Mouse (Mus musculus): ENCODE measurements at regions not wholly inside any gene's neighbourhood (a gene's known extent, or its start where the extent isn't known, plus 50 kb on each side); places are given as distances from the start of the nearest gene placed in this dataset.

- Histone ChIP-seq H3K27me3 (ENCODE audit: control insufficient read depth, insufficient read depth, low read length, poor library complexity, severe bottlenecking) (no peaks in the 10 kb centered on the region), H3K36me3 (ENCODE audit: control insufficient read depth, insufficient read depth, low read length, poor library complexity, severe bottlenecking) (no peaks in the 10 kb centered on the region)
- no peak for DNase-seq (ENCODE audit: low read depth, low spot score)
These were observed 342.1 kb upstream of the Thbs1 start for GRCm38 (mm10) chr2:117769402-117770114.

DNA sequence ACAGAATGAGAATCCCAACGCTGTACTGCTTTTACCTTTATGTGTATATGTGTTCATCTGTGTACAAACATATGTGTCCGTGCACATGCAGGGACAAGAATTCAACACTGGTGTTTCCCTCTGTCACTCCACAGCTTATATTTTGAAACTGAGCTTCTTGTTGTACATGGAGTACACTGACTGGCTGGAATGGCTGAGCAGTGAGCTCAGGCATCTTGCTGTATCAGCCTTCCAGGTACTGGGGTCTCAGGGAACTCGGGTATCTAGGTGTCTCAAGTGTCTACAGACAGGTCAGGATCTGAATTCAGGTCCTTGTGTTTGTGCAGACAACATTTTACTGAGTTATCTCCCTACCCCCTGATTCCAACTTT lies 341.6 kb upstream of the Thbs1 start:
- DNase-seq (ENCODE audit: low read depth, low spot score) = no peak
- Histone ChIP-seq H3K27me3 (ENCODE audit: control insufficient read depth, insufficient read depth, low read length, poor library complexity, severe bottlenecking) (no peaks in the 10 kb centered on the region), H3K36me3 (ENCODE audit: control insufficient read depth, insufficient read depth, low read length, poor library complexity, severe bottlenecking) (no peaks in the 10 kb centered on the region)

DNA sequence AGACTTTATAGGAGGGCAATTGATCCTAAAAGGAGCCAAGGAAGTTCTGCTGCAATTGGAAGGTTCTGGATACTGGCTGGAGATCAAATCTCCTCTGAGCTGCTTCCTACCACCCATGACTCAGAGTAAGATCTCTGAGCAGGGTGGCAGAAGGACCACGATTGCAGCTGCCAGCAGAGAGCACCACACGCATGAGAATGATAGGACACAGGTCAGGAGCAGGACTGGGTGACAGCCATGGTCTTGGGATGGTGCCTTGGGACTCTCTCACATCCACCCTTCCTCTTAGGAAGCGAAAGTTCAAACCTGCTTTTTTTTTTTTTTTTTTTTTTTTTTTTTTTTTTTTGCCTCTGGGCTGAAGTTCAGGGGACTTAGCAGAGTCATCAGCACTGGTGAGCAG lies 331.4 kb upstream of the Thbs1 start:
- peak; percentile 4 for DNase-seq (ENCODE audit: low read depth, low spot score)
- H3K27me3 ChIP-seq (ENCODE audit: control insufficient read depth, insufficient read depth, low read length, poor library complexity, severe bottlenecking) = no peaks in the 10 kb centered on the region
- H3K36me3 ChIP-seq (ENCODE audit: control insufficient read depth, insufficient read depth, low read length, poor library complexity, severe bottlenecking) = no peaks in the 10 kb centered on the region

DNA sequence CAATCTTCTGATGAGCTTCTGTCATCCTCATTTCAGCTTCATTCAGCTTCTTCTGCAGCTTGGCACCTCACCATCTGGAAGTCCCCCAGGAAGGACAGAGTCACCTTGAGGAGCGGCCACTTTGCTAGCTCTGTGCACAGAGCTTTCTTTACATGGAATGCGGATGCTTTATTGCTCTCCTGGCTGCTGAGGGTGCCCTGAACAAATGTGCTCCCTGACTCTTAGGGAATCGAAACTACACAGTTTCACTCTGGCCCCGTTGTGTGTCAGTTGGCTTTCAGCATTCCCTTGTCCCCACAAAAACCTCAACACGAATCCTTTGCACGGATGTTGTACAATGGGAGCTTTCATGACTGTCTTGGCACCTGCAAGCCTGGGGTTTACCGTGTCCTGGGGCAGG lies 330.9 kb upstream of the Thbs1 start:
- DNase-seq (ENCODE audit: low read depth, low spot score) = no peak
- Histone ChIP-seq H3K36me3 (ENCODE audit: control insufficient read depth, insufficient read depth, low read length, poor library complexity, severe bottlenecking) (no peaks in the 10 kb centered on the region), H3K27me3 (ENCODE audit: control insufficient read depth, insufficient read depth, low read length, poor library complexity, severe bottlenecking) (no peaks in the 10 kb centered on the region)

- DNase-seq (ENCODE audit: low read depth, low spot score) = peak; percentile 54
- no peaks in the 10 kb centered on the region for H3K27me3 ChIP-seq (ENCODE audit: control insufficient read depth, insufficient read depth, low read length, poor library complexity, severe bottlenecking)
- H3K36me3 ChIP-seq (ENCODE audit: control insufficient read depth, insufficient read depth, low read length, poor library complexity, severe bottlenecking) = no peaks in the 10 kb centered on the region
These were observed 324.4 kb upstream of the Thbs1 start for GRCm38 (mm10) chr2:117787321-117787720.

DNA sequence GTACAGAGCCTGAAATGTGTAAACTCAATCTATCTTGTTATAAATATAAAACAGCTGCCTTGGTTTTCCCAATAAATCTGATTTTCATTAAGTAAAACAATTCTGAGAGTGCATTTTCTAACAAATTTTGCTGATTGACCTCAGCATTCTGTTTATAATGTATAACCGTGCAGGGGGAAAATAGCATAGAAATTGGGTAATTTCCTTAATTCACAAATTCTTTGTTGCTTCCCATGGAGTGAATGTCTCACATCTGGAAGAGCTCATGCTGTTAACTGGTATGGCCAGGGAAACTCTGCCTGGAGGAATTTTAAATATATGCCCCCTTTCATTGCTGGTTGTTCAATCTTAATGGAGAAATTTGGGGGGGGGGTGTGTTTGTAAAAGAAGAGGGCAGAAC lies 317.4 kb upstream of the Thbs1 start:
- no peaks in the 10 kb centered on the region for H3K36me3 ChIP-seq (ENCODE audit: control insufficient read depth, insufficient read depth, low read length, poor library complexity, severe bottlenecking)
- no peak for DNase-seq (ENCODE audit: low read depth, low spot score)
- H3K27me3 ChIP-seq (ENCODE audit: control insufficient read depth, insufficient read depth, low read length, poor library complexity, severe bottlenecking) = no peaks in the 10 kb centered on the region

GRCm38 (mm10) chr2:117801946-117802600 lies 309.6 kb upstream of the Thbs1 start:
- no peaks in the 10 kb centered on the region for H3K27me3 ChIP-seq (ENCODE audit: control insufficient read depth, insufficient read depth, low read length, poor library complexity, severe bottlenecking)
- no peak for DNase-seq (ENCODE audit: low read depth, low spot score)
- H3K36me3 ChIP-seq (ENCODE audit: control insufficient read depth, insufficient read depth, low read length, poor library complexity, severe bottlenecking) = no peaks in the 10 kb centered on the region

DNA sequence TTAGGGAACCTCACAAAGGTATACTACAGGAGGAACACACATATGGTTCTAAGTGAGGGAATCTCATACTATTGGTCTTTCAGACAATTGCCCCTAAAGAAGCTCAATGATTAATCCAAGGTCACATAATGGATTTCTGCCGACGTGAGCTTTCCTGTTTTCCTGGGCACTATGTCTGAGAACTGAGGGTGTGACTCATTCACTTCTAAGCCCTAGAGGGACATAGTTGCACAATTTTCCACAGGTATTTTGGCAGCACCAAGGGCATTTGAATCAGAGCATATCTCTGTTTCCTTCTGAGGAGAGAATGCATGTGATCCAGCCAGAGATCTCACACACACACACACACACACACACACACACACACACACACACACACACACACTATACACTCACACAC lies 309.0 kb upstream of the Thbs1 start:
- Histone ChIP-seq H3K36me3 (ENCODE audit: control insufficient read depth, insufficient read depth, low read length, poor library complexity, severe bottlenecking) (no peaks in the 10 kb centered on the region), H3K27me3 (ENCODE audit: control insufficient read depth, insufficient read depth, low read length, poor library complexity, severe bottlenecking) (no peaks in the 10 kb centered on the region)
- DNase-seq (ENCODE audit: low read depth, low spot score) = no peak

GRCm38 (mm10) chr2:117804686-117805085 lies 307.0 kb upstream of the Thbs1 start:
- Histone ChIP-seq H3K27me3 (ENCODE audit: control insufficient read depth, insufficient read depth, low read length, poor library complexity, severe bottlenecking) (no peaks in the 10 kb centered on the region), H3K36me3 (ENCODE audit: control insufficient read depth, insufficient read depth, low read length, poor library complexity, severe bottlenecking) (no peaks in the 10 kb centered on the region)
- no peak for DNase-seq (ENCODE audit: low read depth, low spot score)

DNA sequence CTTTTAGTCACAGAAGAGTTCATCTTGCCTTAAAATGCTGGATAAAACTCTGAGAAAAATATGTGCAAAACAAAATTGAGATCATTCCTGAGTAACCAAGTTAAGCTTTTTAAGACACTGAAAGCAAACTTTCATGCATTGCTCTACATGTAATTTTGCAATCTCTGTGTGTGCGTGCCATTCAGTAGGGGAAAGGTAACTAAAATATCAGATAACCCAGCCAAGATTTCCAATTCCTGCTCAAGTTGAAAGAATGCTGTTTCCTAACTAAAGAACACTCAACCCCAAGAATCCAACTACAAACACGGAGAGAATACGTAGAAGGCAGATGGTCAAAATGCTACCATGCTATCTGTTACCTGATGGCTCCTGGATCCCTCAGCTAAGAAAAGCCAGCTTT lies 304.6 kb upstream of the Thbs1 start:
- Histone ChIP-seq H3K36me3 (ENCODE audit: control insufficient read depth, insufficient read depth, low read length, poor library complexity, severe bottlenecking) (no peaks in the 10 kb centered on the region), H3K27me3 (ENCODE audit: control insufficient read depth, insufficient read depth, low read length, poor library complexity, severe bottlenecking) (no peaks in the 10 kb centered on the region)
- DNase-seq (ENCODE audit: low read depth, low spot score) = no peak

DNA sequence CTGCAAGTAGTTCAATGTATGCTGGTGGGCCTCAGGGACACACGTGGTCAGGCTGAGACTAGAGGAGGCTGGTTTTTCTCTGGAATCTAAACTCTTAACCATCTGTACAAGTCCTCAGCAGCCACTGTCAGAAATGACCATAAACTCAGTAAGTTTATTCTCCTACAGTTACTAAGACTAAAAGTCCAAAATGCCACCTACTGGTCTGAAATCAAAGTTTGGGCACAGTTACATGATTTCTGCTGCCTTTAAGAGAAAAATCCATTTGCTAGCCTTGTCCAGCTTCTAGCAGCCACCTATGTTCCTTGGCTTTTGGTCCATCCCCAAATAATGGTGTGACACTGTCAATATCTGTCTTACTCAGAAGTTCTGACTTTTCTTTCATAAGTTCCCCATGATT lies 300.2 kb upstream of the Thbs1 start:
- Histone ChIP-seq H3K36me3 (ENCODE audit: control insufficient read depth, insufficient read depth, low read length, poor library complexity, severe bottlenecking) (no peaks in the 10 kb centered on the region), H3K27me3 (ENCODE audit: control insufficient read depth, insufficient read depth, low read length, poor library complexity, severe bottlenecking) (no peaks in the 10 kb centered on the region)
- no peak for DNase-seq (ENCODE audit: low read depth, low spot score)

- Histone ChIP-seq H3K36me3 (ENCODE audit: control insufficient read depth, insufficient read depth, low read length, poor library complexity, severe bottlenecking) (no peaks in the 10 kb centered on the region), H3K27me3 (ENCODE audit: control insufficient read depth, insufficient read depth, low read length, poor library complexity, severe bottlenecking) (no peaks in the 10 kb centered on the region)
- DNase-seq (ENCODE audit: low read depth, low spot score) = no peak
These were observed 299.7 kb upstream of the Thbs1 start for GRCm38 (mm10) chr2:117811931-117812330.

DNA sequence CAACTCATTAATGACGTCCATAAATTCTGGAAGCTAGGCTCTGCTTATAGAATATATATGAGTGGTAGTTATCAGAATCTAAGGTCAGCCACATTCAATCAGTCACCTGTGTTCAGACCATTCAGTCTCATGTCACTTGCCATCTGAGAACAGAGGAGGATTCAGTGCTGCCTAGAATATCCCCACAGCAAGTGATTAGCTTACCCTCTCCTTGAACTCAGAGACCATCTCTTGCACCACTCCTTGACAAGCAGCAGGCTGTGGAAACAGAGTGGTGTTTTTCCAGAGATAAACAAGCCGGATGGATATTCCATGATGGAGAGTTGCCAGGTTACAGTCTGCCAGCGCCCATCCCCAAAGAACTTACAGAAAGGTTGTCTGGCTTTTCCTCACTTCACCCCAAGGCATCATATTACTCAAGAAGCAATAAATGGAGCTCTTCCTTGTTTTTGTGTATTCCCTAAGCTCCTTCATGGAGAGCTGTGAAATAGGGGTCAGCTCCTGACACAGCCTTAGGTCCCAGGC lies 291.9 kb upstream of the Thbs1 start:
- H3K36me3 ChIP-seq (ENCODE audit: control insufficient read depth, insufficient read depth, low read length, poor library complexity, severe bottlenecking) = no peaks in the 10 kb centered on the region
- no peaks in the 10 kb centered on the region for H3K27me3 ChIP-seq (ENCODE audit: control insufficient read depth, insufficient read depth, low read length, poor library complexity, severe bottlenecking)
- no peak for DNase-seq (ENCODE audit: low read depth, low spot score)

DNA sequence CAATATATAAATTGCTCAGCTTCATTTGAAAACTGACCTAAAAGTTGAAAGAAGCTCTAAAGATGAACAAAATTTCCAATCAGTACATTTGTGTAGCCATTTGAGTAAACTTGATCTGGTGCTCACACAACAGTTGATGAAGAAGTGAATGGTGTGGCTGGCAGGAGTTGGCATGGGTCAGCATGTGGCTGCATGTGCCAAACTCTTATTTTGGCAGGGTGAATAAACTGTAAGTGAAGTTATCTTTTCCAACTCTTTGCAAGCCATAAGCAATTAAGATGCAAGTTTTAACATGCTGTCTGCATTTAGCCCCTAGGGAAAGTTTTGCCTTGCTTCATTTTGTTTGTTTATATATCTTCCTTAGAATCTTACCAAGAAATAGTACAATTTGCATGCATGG lies 291.0 kb upstream of the Thbs1 start:
- Histone ChIP-seq H3K27me3 (ENCODE audit: control insufficient read depth, insufficient read depth, low read length, poor library complexity, severe bottlenecking) (no peaks in the 10 kb centered on the region), H3K36me3 (ENCODE audit: control insufficient read depth, insufficient read depth, low read length, poor library complexity, severe bottlenecking) (no peaks in the 10 kb centered on the region)
- no peak for DNase-seq (ENCODE audit: low read depth, low spot score)

GRCm38 (mm10) chr2:117825088-117825487 lies 286.6 kb upstream of the Thbs1 start:
- Histone ChIP-seq H3K36me3 (ENCODE audit: control insufficient read depth, insufficient read depth, low read length, poor library complexity, severe bottlenecking) (no peaks in the 10 kb centered on the region), H3K27me3 (ENCODE audit: control insufficient read depth, insufficient read depth, low read length, poor library complexity, severe bottlenecking) (no peaks in the 10 kb centered on the region)
- no peak for DNase-seq (ENCODE audit: low read depth, low spot score)

Data from splenic B cell, adult 2 months (primary cell).